Mouse (Mus musculus): ENCODE data around the gene Zbtb18.
"Not testable (repeated sequence)": the region's sequence is repeated elsewhere in the genome, so short reads cannot be mapped to it uniquely, and the experiment has no call there.

Zbtb18 gene

GRCm38 (mm10) chr1:177447541-177448111 lies 5.5 kb downstream of the Zbtb18 start:
- in situ Hi-C loops (cut with MboI, MseI): no loop called here

GRCm38 (mm10) chr1:177448121-177448561 lies 6.0 kb downstream of the Zbtb18 start:
- in situ Hi-C loops (cut with MboI, MseI): no loop called here

GRCm38 (mm10) chr1:177448921-177449320 lies 6.8 kb downstream of the Zbtb18 start:
- in situ Hi-C loops (cut with MboI, MseI): no loop called here

GRCm38 (mm10) chr1:177449857-177450256 lies 7.7 kb downstream of the Zbtb18 start:
- in situ Hi-C loops (cut with MboI, MseI): not testable (repeated sequence)

DNA sequence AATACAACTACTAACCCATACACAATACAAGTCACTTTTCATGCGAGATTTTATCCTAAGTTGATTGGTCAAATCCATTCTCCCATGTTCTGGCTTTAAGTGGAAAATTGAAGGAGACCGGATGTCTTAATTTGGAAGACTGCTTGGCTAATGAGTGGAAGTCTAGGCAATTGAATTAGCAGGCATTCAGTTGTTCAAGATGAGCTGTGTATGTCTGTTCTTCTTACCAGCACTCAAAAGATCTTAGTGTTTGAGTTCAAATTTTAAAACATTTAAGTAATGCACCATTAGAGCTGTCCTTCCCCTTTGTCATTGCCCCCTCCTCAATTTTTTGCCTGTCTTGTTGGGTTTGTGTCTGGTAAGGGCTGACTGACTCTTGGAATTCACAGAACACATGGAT lies 8.9 kb downstream of the Zbtb18 start:
- in situ Hi-C loops (cut with MboI, MseI): no loop called here

- in situ Hi-C loops (cut with MboI, MseI): no loop called here
Observed at GRCm38 (mm10) chr1:177451991-177452431, 9.9 kb downstream of the Zbtb18 start.

DNA sequence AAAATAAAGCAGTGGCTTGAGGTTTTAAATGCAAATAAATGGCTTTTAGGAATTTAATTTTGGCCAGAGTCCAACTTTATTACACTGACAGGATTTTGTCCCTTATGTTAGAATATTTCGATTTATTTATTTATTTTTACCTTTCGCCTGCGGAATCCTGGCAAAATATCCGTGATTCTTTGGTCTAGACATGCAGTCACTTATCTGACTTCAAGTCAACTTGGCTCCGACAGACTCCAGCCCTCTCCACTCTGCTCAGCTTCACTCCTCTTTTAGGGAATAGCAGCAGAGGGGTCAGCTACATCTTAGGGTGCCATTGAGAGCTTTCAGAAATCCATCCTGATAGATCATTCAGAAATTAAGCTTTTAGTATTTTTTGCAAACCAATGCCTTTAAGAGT lies 10.8 kb downstream of the Zbtb18 start:
- in situ Hi-C loops (cut with MboI, MseI): no loop called here

GRCm38 (mm10) chr1:177453806-177454205 lies 11.7 kb downstream of the Zbtb18 start:
- in situ Hi-C loops (cut with MboI, MseI): no loop called here

DNA sequence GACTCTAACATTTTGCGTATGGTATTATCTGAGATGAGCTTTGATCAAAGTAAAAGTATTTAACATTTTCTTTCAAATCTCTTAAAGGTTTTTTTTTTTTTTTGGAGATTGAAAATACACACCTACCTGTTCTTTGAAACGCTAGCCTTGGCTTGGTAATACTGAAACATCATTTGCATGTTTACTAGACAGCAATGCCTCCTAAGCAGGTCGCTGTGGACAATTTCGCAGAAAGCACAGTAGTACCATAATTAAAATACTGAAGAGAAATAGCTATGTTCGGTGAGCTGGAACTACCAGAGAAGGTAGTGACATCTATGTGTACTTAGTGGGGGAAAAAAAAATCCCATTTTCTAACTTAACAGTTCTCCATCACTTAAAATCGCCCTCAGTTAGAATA lies 12.3 kb downstream of the Zbtb18 start:
- in situ Hi-C loops (cut with MboI, MseI): no loop called here

DNA sequence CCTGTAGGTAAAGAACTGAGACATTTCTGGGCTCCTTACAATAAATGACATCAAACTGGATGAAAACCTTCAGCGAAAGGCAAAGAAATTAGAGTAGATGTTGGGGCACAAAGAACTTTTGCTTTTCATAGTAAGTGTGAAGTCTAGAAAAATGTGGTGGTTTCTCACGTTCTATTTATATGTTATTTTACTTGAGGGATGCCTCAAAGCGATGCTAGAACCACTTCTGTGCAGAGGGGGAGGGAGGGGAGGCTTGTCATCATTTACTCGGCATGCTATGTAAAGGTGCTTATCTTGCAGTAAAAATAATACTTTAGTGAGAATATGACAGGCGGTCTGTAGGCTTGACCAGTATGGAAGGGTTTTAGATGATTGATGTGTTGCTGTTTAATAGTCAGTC lies 13.3 kb downstream of the Zbtb18 start:
- in situ Hi-C loops (cut with MboI, MseI): no loop called here

DNA sequence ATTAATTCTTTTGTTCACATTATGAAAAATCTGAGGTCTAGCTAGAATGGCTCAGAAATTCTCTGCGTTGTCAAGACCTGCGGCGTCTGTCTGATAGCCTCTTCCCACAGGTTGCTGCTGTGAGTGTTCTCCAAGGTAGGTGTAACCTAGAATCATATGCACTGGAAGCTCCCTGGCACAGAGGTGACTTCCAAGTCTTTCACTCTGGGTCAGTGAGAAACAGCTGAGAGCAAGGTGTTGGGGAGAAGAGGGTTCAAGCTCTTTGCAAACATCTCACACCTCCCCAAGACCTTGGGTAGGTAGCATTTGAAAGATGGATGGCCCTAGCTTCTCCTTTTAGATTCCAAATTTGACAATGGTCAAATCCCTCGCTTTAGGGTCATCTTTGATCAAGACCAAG lies 14.1 kb downstream of the Zbtb18 start:
- in situ Hi-C loops (cut with MboI, MseI): no loop called here

DNA sequence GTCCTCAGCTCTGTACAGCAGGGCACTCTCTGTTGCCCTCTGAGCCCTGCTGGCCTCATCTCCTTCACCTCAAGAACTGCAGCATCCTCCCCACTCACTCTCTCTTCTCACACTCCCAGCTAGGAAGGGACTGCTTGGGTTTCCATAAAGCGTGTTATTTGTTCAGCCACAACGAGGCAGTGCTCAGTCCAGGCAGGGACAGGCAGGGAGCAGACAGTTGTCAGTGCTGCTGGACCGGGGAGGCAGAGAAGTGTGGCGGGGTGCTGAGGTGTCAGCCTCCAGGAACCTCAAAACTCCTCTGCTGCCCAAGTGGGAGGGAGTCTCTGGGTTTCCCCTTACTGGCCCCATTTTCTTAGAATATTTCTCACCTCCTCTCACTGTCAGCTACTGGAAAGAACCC lies 14.6 kb downstream of the Zbtb18 start:
- in situ Hi-C loops (cut with MboI, MseI): no loop called here

DNA sequence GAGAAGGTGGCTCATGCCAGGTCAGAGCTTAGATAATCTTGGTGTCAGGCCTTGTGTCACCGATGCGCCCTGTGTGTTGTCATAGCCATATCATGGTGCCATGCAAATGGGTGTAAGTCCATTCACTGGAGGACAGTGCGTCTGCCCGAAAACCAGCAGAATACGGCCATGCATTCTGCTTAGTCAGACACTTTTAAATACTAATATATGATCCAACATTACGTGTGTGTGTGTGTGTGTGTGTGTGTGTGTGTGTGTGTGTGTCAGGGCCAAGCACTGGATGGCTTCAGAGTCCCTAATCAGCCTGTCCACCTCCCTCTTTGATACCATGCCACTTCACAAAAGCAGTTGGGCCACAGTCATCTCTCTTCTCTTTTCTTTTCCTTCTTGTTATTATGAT lies 15.8 kb downstream of the Zbtb18 start:
- in situ Hi-C loops (cut with MboI, MseI): no loop called here

DNA sequence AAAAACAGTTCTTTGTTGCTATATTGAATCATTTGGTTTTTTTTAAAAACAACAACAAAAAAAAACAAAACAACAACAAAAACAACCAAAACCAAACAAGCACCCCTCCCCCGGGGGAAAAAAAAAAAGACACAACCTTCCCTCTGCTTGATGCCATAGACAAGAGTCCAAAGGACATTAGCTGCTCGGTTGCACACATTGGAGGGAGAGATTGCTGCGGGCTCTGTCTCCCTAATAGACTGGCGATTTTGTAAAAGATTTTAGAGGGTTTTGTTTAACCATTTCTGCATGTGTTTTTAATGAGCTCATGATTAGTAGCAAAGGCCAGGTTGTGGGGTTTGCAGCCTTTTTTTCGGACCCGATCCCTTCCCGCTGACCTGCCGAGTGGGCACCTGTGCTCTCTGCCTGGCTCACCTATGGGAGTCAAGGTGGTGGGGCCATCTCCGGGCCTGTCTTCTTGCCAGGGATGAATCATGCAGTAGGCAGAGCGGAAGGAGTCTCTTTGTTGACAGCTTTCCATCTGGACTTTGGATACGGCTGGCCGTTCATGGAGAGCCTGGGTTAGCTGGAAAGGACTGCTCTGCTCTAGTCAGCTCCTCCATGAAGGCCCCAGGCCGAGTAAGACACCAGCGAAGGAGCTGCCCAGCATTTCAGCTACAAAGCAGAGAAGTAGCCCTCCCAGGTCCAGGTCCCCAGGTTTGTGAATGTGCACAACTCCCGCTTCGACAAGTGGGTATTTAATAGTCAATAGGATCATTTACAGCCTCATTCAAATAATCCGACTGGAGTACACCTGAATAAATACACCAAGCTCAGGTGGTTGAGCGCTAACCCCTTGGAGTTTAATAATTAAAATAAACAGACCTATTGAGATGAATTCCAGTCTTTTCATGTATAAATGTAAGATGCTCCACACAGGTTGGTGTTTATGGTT lies 16.6 kb downstream of the Zbtb18 start:
- in situ Hi-C loops (cut with MboI, MseI): no loop called here

DNA sequence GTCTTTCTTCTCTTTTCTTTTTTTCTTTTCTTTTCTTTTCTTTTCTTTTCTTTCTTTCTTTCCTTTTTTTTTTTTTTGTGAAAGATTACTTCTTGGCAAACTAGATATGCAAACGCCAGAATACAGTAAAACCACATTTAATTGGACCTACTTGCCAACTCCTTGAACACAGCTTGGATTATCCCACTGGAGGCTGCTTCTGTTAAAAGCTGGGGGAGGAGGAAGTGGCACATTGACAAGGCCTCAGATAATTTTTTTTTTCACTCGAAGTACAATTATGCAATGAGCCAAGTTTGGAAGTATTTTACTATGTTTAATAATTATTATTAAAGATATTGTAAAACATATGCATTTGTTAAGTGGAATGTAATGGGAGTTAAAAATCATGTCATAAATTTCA lies 17.4 kb downstream of the Zbtb18 start:
- in situ Hi-C loops (cut with MboI, MseI): no loop called here

- in situ Hi-C loops (cut with MboI, MseI): no loop called here
Observed at GRCm38 (mm10) chr1:177467150-177467549, 25.0 kb downstream of the Zbtb18 start.

GRCm38 (mm10) chr1:177468436-177468835 lies 26.3 kb downstream of the Zbtb18 start:
- in situ Hi-C loops (cut with MboI, MseI): no loop called here

DNA sequence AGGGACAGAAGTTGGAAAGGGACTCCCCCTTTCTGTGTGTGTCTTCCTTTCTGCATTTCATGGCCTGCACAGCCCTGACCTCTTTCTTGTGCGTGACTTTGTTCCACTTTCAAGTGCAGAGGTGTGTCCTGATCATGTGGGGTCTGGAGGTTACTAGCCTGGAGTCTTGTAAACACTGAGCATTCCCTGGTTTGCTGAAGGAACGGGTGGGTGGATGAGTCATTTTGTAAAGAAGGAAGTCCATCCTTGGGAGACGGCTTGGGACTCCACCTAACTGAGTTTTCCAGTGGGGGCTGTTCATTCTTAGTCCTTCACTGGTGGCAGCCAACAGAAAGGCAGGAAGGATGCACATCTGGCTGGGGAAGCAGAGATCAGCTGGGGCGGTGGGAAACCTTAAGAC lies 27.9 kb downstream of the Zbtb18 start:
- in situ Hi-C loops (cut with MboI, MseI): no loop called here

DNA sequence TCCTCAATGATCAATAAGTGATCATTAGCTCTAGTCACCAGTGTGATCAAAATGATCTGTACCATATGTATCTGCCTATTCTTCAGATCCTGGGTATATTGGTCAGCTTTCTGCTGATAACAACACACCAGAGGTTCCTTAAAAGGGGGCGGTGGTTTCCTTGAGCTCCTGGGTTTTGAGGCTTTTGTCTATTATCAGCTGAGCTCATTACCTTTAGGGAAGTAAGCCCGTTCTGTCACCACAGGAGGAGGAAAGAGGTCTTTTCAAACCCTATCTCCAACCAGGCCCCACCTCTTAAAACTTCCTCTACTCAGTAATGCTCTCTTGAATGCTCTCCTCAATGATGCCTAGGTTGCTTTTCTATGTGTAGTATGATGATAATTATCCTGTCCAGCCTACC lies 28.8 kb downstream of the Zbtb18 start:
- in situ Hi-C loops (cut with MboI, MseI): no loop called here

- in situ Hi-C loops (cut with MboI, MseI): no loop called here
Observed at GRCm38 (mm10) chr1:177475542-177476197, 33.5 kb downstream of the Zbtb18 start.

GRCm38 (mm10) chr1:177478578-177478977 lies 36.4 kb downstream of the Zbtb18 start:
- in situ Hi-C loops (cut with MboI, MseI): no loop called here

- in situ Hi-C loops (cut with MboI, MseI): loop anchor here (5.0 kb wide), 1 partner anchor 78 kb away; no protein-coding TSS in a partner anchor
Observed at GRCm38 (mm10) chr1:177479356-177480004, 37.3 kb downstream of the Zbtb18 start.

All from T-helper 1 cell (primary cell).